Mouse (Mus musculus) lung, postnatal 10 days (tissue): ENCODE measurements around the gene Ube3b.

Experiments
- DNase-seq: peaks from one replicate; pipeline ENCODE4 v3.0.0; 2021

Ube3b gene

DNA sequence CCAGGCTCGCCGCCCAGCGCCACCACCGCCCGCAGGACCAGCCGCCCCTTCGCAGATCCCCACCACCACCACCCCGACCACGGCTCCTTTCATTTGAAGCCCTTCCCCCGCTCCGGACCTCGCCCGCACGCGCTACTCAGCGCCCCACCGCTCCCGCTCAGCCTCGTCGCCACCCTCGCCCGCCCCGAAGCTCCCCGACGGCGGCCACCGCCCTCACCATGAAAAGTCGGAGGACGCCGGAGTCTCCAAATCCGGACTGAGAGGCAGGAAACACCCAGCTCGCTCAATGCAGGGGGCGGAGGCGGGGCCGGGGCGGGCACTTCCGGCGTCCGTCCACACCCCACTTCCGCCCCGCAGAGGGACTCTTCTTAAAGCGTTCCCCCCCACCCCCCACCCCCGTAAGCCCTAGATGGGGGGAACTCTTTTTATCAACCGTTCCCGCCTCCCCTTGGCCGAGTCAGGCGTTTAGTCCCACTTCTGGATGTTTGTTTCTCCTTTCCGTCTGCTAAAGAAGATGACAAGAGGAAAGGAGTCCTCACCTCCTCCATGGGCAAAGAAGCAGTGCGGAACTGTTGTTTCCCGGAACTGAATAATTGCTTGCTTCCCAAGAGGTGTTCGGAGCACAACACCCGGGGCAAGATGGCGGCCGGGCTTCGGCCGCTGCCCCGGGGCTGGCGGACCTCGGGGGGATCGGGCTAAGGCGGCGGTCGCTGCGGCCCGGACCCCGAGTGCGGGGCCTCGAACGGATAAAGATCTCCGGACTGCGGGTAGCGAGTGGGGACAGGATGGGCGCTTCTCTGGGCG, at the start of gene Ube3b, which contains the start of gene Kctd10:
TSS of gene Ube3b (plus strand) at position 399 of the 804 bp plus-strand sequence.
TSS of gene Kctd10 (minus strand) at position 300 of the 804 bp plus-strand sequence.
- peak; percentile 90 for DNase-seq

- DNase-seq, result no peak
Measured at GRCm38 (mm10) chr5:114342996-114343395, 37.4 kb upstream of the Ube3b start.

DNA sequence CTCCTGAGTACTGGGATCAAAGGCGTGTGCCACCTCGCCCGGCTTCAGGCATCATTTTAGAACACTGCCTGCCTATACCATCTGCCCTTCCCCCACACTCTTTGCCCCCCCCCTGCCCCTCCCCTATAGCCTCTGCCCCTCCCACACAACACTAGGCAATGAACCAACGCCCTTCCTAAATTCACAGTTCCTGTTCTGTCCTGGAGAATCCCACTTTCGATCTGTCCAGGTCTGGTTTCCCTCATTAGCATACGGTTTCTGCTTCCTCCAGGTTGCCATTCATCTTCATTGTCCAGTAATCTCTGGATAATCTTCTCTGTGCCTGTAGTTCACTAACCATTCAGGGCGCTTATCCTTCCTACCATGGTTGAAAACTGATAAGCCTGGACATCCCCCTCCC, 36.8 kb upstream of the Ube3b start:
- no peak for DNase-seq

DNA sequence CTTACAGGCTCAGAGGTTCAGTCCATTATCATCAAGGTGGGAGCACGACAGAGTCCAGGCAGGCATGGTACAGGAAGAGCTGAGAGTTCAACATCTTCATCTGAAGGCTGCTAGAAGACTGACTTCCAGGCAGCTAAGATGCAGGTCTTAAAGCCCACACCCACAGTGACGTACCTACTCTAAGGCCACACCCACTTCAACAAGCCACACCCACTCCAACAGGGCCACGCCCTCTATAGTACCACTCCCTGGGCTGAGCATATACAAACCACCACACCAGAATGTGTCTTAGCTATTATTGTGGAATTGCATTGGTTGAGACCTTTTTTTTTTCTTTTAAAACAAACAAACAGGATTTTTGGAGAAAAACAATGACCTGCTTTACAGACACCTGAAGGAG, 34.9 kb upstream of the Ube3b start:
- no peak for DNase-seq

GRCm38 (mm10) chr5:114347005-114347404, 33.4 kb upstream of the Ube3b start:
- DNase-seq, result no peak

DNA sequence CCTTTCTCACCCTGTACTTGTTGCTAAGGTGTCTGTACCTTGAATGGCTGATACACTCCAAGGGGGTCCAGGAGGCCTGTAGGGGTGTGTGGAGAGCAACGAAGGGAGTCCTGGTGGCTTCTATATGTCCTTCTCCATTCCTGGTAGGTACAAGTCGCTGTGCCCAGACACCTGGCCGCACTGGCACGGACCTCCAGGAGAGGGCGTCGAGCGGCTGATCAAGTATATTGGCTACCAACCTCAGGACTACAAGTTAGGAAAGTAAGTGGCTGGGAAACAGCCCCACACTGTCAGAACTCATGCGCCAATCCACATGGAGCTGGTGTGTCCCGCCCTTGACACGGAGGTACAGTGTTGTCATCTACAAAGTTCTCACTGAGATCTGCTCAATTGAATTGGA, 28.9 kb upstream of the Ube3b start:
- DNase-seq, result no peak

DNA sequence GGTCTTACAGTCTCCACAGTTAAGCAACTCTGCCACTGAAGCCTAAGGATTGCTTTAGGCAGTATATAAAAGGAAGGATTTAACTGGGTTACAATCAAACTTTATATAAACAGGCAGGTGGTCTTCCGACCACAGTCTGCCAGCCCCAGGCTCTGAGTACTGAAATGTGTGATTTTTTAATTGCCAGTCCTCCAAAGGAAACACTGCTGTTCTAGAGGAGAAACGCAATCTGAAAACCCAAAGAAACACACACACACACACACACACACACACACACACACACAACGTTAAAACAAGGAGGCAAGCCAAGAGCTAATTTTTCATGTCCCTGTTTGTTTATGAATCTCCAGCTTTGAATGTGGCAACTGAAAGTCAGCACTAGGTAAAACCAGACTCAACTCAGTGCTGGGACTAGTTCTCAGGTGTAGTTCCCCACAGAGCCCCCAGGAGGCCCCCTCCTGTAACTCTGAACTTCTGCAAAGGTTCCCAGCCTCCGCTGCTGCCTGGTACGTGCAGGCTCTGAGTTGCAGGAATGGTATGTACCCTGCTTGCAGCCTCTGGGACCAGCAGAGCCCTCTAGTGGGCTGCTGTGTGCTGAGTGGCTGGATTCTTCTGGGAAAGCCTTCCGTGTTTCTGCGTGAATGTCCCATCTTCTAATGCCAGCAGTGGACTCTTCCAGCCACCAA, 24.0 kb upstream of the Ube3b start:
- peak; percentile 95 for DNase-seq

DNA sequence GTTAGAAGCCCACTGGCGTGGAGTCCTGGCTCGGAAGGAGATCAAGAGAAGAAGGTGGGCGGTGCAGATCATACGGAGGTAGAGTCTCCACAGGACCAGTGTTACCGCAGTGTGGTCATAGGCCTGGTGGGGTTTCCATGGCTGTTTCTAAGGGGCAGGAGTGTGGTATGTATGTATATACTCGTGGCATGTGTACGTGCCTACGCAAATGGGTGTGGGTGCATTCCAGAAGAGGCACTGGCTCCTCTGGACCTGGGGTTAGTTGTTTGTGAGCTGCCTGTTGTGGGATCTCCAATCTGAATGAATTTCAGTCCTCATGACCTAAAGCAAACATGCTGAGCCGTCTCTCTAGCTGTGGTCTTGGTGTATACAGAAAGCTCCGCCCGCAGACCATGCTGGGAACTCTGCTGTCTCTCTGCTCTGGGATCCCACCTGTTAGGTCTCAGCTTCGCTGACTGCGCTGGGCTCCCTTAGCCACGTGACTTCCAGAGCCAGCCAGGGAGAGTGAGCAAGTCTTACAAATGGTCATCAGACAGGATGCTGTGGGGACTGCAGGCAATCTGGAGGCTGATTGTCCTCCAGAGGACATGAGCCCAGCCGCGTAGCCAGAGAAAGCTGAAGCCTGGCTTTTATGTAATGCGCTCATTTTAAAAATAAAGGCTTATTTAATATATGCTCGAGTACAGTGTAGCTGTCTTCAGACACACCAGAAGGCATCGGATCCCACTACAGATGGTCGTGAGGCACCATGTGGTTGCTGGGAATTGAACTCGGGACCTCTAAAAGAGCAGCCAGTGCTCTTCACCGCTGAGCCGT, 23.3 kb upstream of the Ube3b start:
- peak; percentile 64 for DNase-seq

- no peak for DNase-seq
Measured at GRCm38 (mm10) chr5:114358833-114359232, 21.6 kb upstream of the Ube3b start.

DNA sequence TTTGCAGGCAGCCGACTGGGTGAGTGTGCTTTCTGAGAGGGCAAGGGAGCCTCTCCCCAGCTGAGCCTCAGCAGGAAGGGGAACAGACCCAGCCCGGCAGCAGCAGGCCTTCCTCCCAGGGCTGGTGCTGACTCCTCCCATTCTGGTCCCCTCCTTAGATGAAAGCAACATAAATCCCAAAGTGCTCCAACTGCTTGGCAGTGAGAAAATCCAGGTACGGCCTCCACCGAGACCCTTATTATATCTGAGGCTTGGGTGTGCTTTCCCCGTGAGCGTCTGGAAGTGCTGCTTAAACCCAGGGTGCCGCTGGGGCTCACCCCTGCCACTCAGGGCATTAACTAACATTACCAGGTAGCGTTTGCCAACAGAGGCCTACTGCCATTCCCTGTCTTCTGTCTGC, 20.8 kb upstream of the Ube3b start:
- no peak for DNase-seq

GRCm38 (mm10) chr5:114360968-114361367, 19.4 kb upstream of the Ube3b start:
- DNase-seq, result no peak

DNA sequence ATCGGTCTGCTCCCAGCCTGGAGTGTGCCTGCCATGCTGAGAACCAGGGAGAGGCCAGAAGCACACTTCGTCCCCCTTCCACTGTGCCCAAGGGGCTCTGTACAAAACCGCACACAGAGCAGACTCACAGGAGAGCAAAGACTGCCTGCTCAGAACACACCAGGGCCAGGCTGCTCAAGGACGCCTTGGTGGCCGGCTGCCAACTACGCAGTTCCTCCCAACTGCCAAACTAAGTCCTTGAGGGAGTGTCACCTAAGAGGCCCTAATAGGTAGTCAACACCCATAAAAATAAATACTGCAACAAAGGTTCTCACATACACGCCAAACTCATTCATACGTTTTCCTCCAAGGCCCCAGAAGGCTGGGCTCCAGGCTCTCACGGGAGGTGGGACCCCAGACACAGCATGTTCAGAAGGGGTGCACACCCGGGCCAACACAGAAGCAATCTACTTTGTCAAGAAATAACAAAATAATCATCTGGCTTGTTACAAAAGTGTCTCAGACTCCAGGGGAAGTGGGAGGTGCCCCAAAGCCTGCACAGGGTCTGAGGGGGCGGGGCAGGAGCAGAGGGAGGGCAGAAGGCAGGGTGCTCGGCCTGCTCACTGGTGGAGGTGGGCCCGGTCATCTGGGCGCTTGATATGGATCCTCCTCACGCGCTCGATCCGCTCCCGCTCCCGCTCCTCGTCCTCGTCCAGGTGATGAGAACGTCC, 15.2 kb upstream of the Ube3b start:
- peak; percentile 83 for DNase-seq

DNA sequence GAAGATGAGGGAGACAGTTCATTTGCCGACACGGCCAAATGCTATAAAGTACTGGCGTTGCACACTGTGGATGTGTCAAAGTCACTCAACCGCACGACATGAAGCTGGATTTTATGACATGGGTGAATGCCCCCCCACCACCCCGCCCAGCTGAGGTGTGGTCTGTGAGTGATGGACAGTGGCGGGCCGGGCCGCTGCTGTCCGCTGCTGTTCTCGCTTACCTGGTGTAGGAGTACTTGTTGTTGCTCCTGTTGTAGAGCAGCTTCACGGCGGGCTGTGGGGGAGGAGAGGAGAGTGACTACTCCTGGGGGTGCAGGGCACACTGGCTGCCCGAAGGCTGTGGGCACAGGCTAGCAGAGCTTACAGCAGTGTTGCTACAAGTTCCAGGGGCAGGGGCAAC, 12.3 kb upstream of the Ube3b start:
- no peak for DNase-seq

GRCm38 (mm10) chr5:114368803-114369496, 11.5 kb upstream of the Ube3b start:
- no peak for DNase-seq

DNA sequence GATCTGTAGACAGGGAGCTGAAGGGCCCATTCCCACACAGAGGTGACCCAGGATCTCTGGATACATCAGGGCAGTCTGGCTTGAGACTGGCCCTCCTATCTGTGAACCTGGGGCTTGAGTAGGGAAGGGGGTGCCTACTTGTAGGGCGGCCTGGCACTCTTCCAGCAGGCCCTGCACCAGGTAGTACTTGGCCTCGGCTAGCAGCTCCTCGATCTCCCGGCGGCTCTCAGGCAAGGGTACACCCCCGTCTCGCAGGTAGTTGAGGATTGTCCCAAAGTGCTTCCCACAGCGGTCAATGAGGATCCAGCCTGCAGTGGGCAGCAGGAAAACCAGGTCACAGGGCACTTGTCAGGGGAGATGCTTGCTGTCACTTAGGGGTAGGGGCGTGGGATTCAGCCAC, 10.5 kb upstream of the Ube3b start:
- DNase-seq, result no peak

- peak; percentile 96 for DNase-seq
Measured at GRCm38 (mm10) chr5:114370371-114370776, 10.0 kb upstream of the Ube3b start.

GRCm38 (mm10) chr5:114371331-114371730, 9.1 kb upstream of the Ube3b start:
- peak; percentile 57 for DNase-seq

- peak; percentile 51 for DNase-seq
Measured at GRCm38 (mm10) chr5:114371731-114372473, 8.5 kb upstream of the Ube3b start.

DNA sequence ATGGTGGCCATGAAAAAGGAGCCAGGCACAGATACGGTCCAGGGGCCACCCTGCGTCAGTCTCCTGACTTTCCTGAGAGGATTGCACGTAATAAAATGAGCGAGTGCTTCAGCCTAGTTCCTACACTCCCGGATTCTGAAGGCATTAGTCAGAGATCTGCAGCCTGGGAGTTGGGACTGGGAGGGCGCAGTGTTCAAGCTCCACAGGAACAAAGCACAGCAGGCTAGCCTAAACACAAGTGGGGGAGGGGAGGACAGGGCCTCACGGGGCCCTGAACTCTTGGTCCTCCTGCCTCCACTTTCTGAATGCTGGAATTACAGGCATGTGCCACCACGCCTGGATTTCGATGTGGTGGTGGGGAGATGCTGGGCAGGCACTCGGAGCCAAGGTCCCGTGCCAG, 7.8 kb upstream of the Ube3b start:
- peak; percentile 62 for DNase-seq

- DNase-seq, result peak; percentile 70
Measured at GRCm38 (mm10) chr5:114373174-114373573, 7.2 kb upstream of the Ube3b start.

DNA sequence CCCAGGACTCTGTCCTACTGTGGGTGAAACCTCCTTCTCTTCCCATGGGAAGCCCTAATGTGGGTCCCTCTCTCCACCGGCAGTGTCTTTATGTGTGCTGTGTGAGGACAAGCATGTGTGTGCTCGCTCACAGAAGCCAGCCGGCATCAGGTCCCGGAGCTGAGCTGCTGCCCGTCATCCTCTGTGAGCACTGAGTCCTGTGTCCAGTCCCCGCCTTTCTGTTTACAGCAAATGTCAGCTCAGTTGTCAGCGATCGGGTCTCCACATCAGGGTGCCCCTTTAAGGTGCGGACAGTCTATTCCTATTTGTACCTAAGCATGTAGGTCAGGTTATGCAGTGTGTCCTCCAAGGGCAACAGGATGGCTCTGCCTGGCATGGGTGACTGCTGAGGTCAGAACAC, 6.8 kb upstream of the Ube3b start:
- DNase-seq, result no peak
